Mouse (Mus musculus) midbrain, embryonic 15.5 days (tissue): ENCODE data around the gene Ankdd1a. TPM values are rescaled to one million over a fixed set of nuclear protein-coding genes. Genes with fewer than 3 reads are reported as not detected.

Experiments used
- polyA plus RNA-seq: library from polyadenylated mRNA; unstranded; fragments of >200 nt; fragmentation: Nextera tagmentation; extraction: Ambion mirVana; gene quantifications from 2 replicates; pipeline ENCODE4 v1.2.1, GENCODE M21; 2015

Ankdd1a gene
- polyA plus RNA-seq, 1 experiment from 2014 or later, result 1.7 TPM

Other genes with a start within 250 kb of the Ankdd1a start
- 40.4 and 42.8 TPM in 2 replicates for gene Clpx, start 225.9 kb downstream of the Ankdd1a start, polyA plus RNA-seq
- 8.1 and 9.5 TPM in 2 replicates for gene Pdcd7, start 174.1 kb downstream of the Ankdd1a start, polyA plus RNA-seq
- gene Ubap1l, start 159.2 kb downstream of the Ankdd1a start, polyA plus RNA-seq, result 2.7 and 2.9 TPM in 2 replicates
- 0.56 and 0.60 TPM in 2 replicates for gene Kbtbd13, start 128.5 kb downstream of the Ankdd1a start, polyA plus RNA-seq
- 7.3 and 7.4 TPM in 2 replicates for gene Rasl12, start 121.7 kb downstream of the Ankdd1a start, polyA plus RNA-seq
- not detected in 2 replicates for gene Slc51b, start 97.2 kb downstream of the Ankdd1a start, polyA plus RNA-seq
- gene Mtfmt, start 84.4 kb downstream of the Ankdd1a start, polyA plus RNA-seq, result 21.4 and 24.7 TPM in 2 replicates
- 115 and 133 TPM in 2 replicates for gene Spg21, start 59.2 kb downstream of the Ankdd1a start, polyA plus RNA-seq
- 4.5 and 5.0 TPM in 2 replicates for gene Plekho2, start 59.8 kb upstream of the Ankdd1a start, polyA plus RNA-seq
- 2.3 and 2.7 TPM in 2 replicates for gene Pif1, start 67.0 kb upstream of the Ankdd1a start, polyA plus RNA-seq
- 3.6 and 3.8 TPM in 2 replicates for gene Rbpms2, start 109.5 kb upstream of the Ankdd1a start, polyA plus RNA-seq
- 401 and 421 TPM in 2 replicates for gene Oaz2, start 147.8 kb upstream of the Ankdd1a start, polyA plus RNA-seq